Mouse (Mus musculus): ENCODE results near the gene Urod. TPM values are rescaled to one million over a fixed set of nuclear protein-coding genes. Genes with fewer than 3 reads are reported as not detected.
A peak's percentile ranks its signal among the peaks of the same experiment; 100 is the strongest.

Gene Urod
- polyA plus RNA-seq (2012; rRNA removed) (414 and 441 TPM in 2 replicates), polyA plus RNA-seq (2014; fragmentation: Nextera tagmentation; extraction: Ambion mirVana) (567 and 604 TPM in 2 replicates)

- ATAC-seq (ENCODE audit: insufficient read depth): peak; percentile 90
- WGBS (ENCODE audit: insufficient replicate concordance): under 1% methylated on average over 38 of the region's 38 CpGs
These were observed at the start of gene Urod for GRCm38 (mm10) chr4:116993672-116994621. Urod (minus strand) TSS chr4:116994413.

DNA sequence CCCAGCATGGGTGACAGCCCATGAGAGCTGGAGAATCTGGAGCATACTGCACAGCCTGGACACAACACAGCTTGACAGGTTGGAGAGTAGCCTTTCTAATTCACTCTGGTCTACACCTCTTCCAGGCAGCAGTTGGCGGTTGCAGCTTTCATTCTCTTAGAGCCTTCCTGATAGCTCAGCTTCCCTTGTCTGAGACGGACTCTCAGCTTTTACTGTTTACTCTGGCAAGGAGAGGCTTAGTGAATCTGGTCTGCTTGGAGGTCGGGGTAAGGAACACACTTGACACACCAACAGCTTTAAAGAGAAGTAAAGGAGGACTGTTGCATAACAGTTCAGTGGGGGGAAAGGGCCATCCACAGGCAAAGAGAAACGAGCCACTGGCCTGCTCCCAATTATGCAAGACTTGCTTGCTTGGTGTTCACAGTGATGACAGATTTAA, 47.1 kb upstream of the Urod start:
- 46% methylated on average over 4 of the region's 4 CpGs for WGBS (ENCODE audit: insufficient replicate concordance)
- no peak overlapping the region for H3K9ac ChIP-seq (replicated peaks)
- no peak overlapping the region for H3K27ac ChIP-seq
- H3K4me2 ChIP-seq (ENCODE audit: low read depth): no peak overlapping the region; the same call in 1 of the 2 replicates
- H3K4me1 ChIP-seq (replicated peaks; ENCODE audit: control insufficient read depth in 2 of 2, insufficient read depth in 2 of 2, low read length in 1 of 2): peaks cover 2% of the 10 kb centered on the region in 2 experiments; a peak in 1 of 4 replicates
- peaks cover 2% of the 10 kb centered on the region; the same call in 1 of the 2 replicates for H3K36me3 ChIP-seq (replicated peaks; ENCODE audit: control insufficient read depth, insufficient read depth, low read depth)
- no peaks in the 10 kb centered on the region for H3K27me3 ChIP-seq (ENCODE audit: control insufficient read depth, insufficient read depth, low read length)
- no peak overlapping the region for H3K4me3 ChIP-seq (ENCODE audit: insufficient read depth in 1 of 2, low read depth in 2 of 2, low read length in 2 of 2)
- DNase-seq (ENCODE audit: low read depth in 3 of 3, low spot score in 3 of 3) (no peak), ATAC-seq (ENCODE audit: insufficient read depth) (no peak)
- no peaks in the 10 kb centered on the region for H3K9me3 ChIP-seq (ENCODE audit: control insufficient read depth, low read length)
- TF ChIP-seq CTCF (IDR thresholded peaks at IDR 0.05; ENCODE audit: low read depth): no peak
- TF ChIP-seq EP300 (IDR thresholded peaks at IDR 0.05; ENCODE audit: low read depth): no peak

More at GRCm38 (mm10) chr4:116993672-116994621, at the start of gene Urod:
- no peak for TF ChIP-seq CTCF (IDR thresholded peaks at IDR 0.05; ENCODE audit: low read depth)
- TF ChIP-seq EP300 (IDR thresholded peaks at IDR 0.05; ENCODE audit: low read depth): peak; percentile 87
- H3K9me3 ChIP-seq (ENCODE audit: control insufficient read depth, low read length): no peaks in the 10 kb centered on the region
- peak within 1 kb of the TSS; percentile 96 to 99 for H3K4me3 ChIP-seq (ENCODE audit: insufficient read depth in 1 of 2, low read depth in 2 of 2, low read length in 2 of 2)
- peak within 1 kb of the TSS; percentile 95 for H3K9ac ChIP-seq (replicated peaks)
- peak within 1 kb of the TSS; percentile 97 for H3K27ac ChIP-seq
- peaks cover 41% of the 10 kb centered on the region for H3K36me3 ChIP-seq (replicated peaks; ENCODE audit: control insufficient read depth, insufficient read depth, low read depth)
- H3K4me2 ChIP-seq (ENCODE audit: low read depth): peak within 1 kb of the TSS; percentile 90
- no peaks in the 10 kb centered on the region for H3K27me3 ChIP-seq (ENCODE audit: control insufficient read depth, insufficient read depth, low read length)
- peak; percentile 94 to 95 (median 95) for DNase-seq (ENCODE audit: low read depth in 3 of 3, low spot score in 3 of 3)
- H3K4me1 ChIP-seq (replicated peaks; ENCODE audit: control insufficient read depth in 2 of 2, insufficient read depth in 2 of 2, low read length in 1 of 2): peaks cover 15 to 17% of the 10 kb centered on the region in 2 experiments

GRCm38 (mm10) chr4:117040791-117041190, 46.6 kb upstream of the Urod start:
- H3K4me3 ChIP-seq (ENCODE audit: insufficient read depth in 1 of 2, low read depth in 2 of 2, low read length in 2 of 2): no peak overlapping the region
- DNase-seq (ENCODE audit: low read depth in 3 of 3, low spot score in 3 of 3) (no peak), ATAC-seq (ENCODE audit: insufficient read depth) (no peak)
- no peak overlapping the region; the same call in 1 of the 2 replicates for H3K27ac ChIP-seq
- 58% methylated on average over 1 of the region's 1 CpGs for WGBS (ENCODE audit: insufficient replicate concordance)
- no peak for TF ChIP-seq CTCF (IDR thresholded peaks at IDR 0.05; ENCODE audit: low read depth)
- TF ChIP-seq EP300 (IDR thresholded peaks at IDR 0.05; ENCODE audit: low read depth): no peak
- no peaks in the 10 kb centered on the region for H3K27me3 ChIP-seq (ENCODE audit: control insufficient read depth, insufficient read depth, low read length)
- H3K9ac ChIP-seq (replicated peaks): no peak overlapping the region
- H3K36me3 ChIP-seq (replicated peaks; ENCODE audit: control insufficient read depth, insufficient read depth, low read depth): peaks cover 2% of the 10 kb centered on the region; the same call in 1 of the 2 replicates
- no peak overlapping the region for H3K4me2 ChIP-seq (ENCODE audit: low read depth)
- H3K4me1 ChIP-seq (replicated peaks; ENCODE audit: control insufficient read depth in 2 of 2, insufficient read depth in 2 of 2, low read length in 1 of 2): peaks cover 2% of the 10 kb centered on the region in 2 experiments; a peak in 1 of 4 replicates
- no peaks in the 10 kb centered on the region for H3K9me3 ChIP-seq (ENCODE audit: control insufficient read depth, low read length)

DNA sequence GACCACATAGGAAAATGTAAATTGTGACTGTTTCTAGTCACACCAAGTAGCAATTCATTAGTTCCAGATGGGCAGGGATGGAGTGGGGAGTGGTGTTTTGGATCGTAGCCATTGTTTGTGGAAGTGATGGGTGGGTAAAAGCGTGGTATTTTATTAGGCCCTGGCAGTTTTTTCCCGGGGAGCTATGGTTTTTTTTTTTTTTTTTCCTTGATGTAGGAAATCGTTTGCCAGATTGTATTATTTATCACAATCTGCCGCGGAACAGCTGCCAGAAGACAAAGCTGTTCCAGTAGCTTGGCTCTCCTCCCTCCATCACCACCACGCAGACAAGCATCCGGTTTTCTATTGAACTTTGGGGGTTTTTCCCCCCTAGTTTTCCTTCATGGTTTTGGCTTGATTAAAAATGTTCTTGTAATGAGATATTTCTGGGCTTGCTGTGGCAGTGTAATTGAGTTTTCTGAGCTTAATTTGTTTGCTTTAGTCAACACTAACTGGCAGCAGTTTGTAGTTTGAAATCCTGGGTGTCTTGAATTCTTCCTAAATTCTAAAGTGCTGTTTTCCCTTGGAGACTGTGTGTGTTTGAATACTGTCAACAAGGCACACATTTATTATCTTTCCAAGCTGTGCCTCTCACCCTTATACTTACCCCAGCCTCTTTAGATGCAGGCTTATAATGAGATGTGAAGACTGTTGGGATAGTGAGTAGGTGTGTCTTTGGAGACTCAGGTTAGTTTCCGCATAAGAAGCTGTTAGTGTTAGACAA, 45.9 kb upstream of the Urod start:
- Histone ChIP-seq H3K4me2 (ENCODE audit: low read depth) (no peak overlapping the region), H3K27ac (no peak overlapping the region), H3K4me1 (replicated peaks; ENCODE audit: control insufficient read depth in 2 of 2, insufficient read depth in 2 of 2, low read length in 1 of 2) (peaks cover 2% of the 10 kb centered on the region in 2 experiments; a peak in 1 of 4 replicates), H3K9me3 (ENCODE audit: control insufficient read depth, low read length) (no peaks in the 10 kb centered on the region), H3K9ac (replicated peaks) (no peak overlapping the region), H3K4me3 (ENCODE audit: insufficient read depth in 1 of 2, low read depth in 2 of 2, low read length in 2 of 2) (no peak overlapping the region), H3K27me3 (ENCODE audit: control insufficient read depth, insufficient read depth, low read length) (no peaks in the 10 kb centered on the region), H3K36me3 (replicated peaks; ENCODE audit: control insufficient read depth, insufficient read depth, low read depth) (peaks cover 2% of the 10 kb centered on the region; the same call in 1 of the 2 replicates)
- no peak for ATAC-seq (ENCODE audit: insufficient read depth)
- no peak for TF ChIP-seq EP300 (IDR thresholded peaks at IDR 0.05; ENCODE audit: low read depth)
- TF ChIP-seq CTCF (IDR thresholded peaks at IDR 0.05; ENCODE audit: low read depth): no peak
- DNase-seq (ENCODE audit: low read depth in 3 of 3, low spot score in 3 of 3): no peak
- 71% methylated on average over 9 of the region's 9 CpGs for WGBS (ENCODE audit: insufficient replicate concordance)

Measured in liver, embryonic 14.5 days (tissue).